Mouse (Mus musculus) CD4-positive naive resting alpha-beta T cell, adult 57 days (primary cell): ENCODE data around the gene Chchd6. TPM values are rescaled to one million over a fixed set of nuclear protein-coding genes. Genes with fewer than 3 reads are reported as not detected.

Experiments used
- total RNA-seq: library from RNA; stranded (reverse); gene quantifications from one replicate; pipeline ENCODE4 v1.2.4, GENCODE M21; 2023

Chchd6 gene
- total RNA-seq = 4.4 TPM

GRCm38 (mm10) chr6:89595018-89595776, at the start of gene Chchd6:
Gene Chchd6 (minus strand): TSS chr6:89595652.

GRCm38 (mm10) chr6:89643798-89644270, 48.4 kb upstream of the Chchd6 start, which contains the start of gene Txnrd3:
Gene Txnrd3 (plus strand): TSS chr6:89643988.

GRCm38 (mm10) chr6:89362281-89363106, 233.0 kb downstream of the Chchd6 start, which contains the start of gene Plxna1:
Gene Plxna1 (minus strand): TSS chr6:89362620.

Other genes with a start within 250 kb of the Chchd6 start
- 5.3 TPM for gene Plxna1, start 233.0 kb downstream of the Chchd6 start, total RNA-seq
- 4.1 TPM for gene Txnrd3, start 48.3 kb upstream of the Chchd6 start, total RNA-seq
- gene Vmn1r40, start 111.9 kb upstream of the Chchd6 start, total RNA-seq = not detected
- not detected for gene Vmn1r41, start 145.1 kb upstream of the Chchd6 start, total RNA-seq